ENCODE assay signal across 7 mouse cellular contexts in the genomic region with DNA sequence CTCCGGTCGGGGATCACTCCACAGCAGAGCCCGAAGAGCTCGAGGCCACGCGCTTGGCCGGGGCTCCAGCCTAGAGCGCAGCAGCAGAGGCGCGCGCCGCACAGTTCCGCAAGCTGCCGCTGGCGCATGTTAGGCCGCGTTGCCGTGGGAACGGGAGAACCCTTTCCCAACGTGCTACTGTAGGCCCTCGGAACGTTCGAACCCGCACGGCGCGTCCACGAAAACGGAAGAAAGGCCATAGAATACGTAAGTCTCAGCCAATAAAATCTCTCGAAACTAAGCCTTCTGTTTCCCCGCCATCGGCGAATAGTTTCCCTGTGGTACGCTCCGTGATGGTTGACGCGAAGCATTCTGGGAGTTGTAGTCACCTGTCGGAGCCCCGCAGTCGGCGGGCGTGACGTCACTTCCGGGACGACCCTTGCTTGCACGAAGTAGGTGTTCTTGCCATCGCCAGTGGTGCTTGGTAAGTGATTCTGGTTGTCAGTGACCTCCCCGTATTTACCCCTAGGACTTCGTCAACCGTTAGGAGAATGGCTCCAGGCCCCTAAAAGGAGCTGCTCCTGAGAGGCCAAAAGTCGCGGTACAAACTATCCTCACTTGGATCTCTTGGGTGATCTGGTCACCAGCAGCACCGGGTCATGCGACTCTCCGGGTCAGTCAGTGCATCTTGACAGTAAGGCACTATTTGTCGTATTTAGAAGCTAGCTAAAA. TPM values are rescaled to one million over a fixed set of nuclear protein-coding genes. Genes with fewer than 3 reads are reported as not detected.
DNase-seq lines count a peak whose midpoint lies in the region; ATAC-seq lines count a peak whose summit lies in the region.

TSS of gene 1700029J07Rik (minus strand) at position 127 of the 711 bp plus-strand sequence.
TSS of gene Ufsp2 (plus strand) at position 403 of the 711 bp plus-strand sequence.

- peak; percentile 97 for ATAC-seq in embryonic facial prominence, embryonic 12.5 days (ENCODE audit: insufficient number of reproducible peaks, insufficient read depth, low FRiP score, low TSS enrichment)
- ATAC-seq in limb, embryonic 11.5 days (ENCODE audit: insufficient number of reproducible peaks, low FRiP score, low TSS enrichment, low read depth), result peak; percentile 97
- peak; percentile 99 for ATAC-seq in midbrain, embryonic 14.5 days (ENCODE audit: low FRiP score, low TSS enrichment)

- peaks cover 12% of the 10 kb centered on the region for H3K4me1 ChIP-seq in embryonic facial prominence, embryonic 12.5 days
- peaks cover 3% of the 10 kb centered on the region; the same call in 1 of the 2 replicates for H3K4me1 ChIP-seq in limb, embryonic 11.5 days (ENCODE audit: control insufficient read depth, insufficient read depth, low read length)
- peaks cover 12% of the 10 kb centered on the region for H3K4me1 ChIP-seq in midbrain, embryonic 14.5 days (ENCODE audit: control insufficient read depth, insufficient read depth, low read length)

- H3K4me3 ChIP-seq in embryonic facial prominence, embryonic 12.5 days, result peak within 1 kb of the TSS; percentile 63
- peak within 1 kb of the TSS; percentile 59 for H3K4me3 ChIP-seq in limb, embryonic 11.5 days (ENCODE audit: low read depth, low read length)
- H3K4me3 ChIP-seq in midbrain, embryonic 14.5 days (replicated peaks; ENCODE audit: low read depth, low read length), result peak within 1 kb of the TSS; percentile 62

- no peaks in the 10 kb centered on the region for H3K27me3 ChIP-seq in embryonic facial prominence, embryonic 12.5 days
- no peaks in the 10 kb centered on the region for H3K27me3 ChIP-seq in limb, embryonic 11.5 days (ENCODE audit: control insufficient read depth, insufficient read depth, low read length)
- H3K27me3 ChIP-seq in midbrain, embryonic 14.5 days (ENCODE audit: control insufficient read depth, insufficient read depth, low read length), result no peaks in the 10 kb centered on the region

- peak within 1 kb of the TSS; percentile 64 for H3K9ac ChIP-seq in embryonic facial prominence, embryonic 12.5 days
- H3K9ac ChIP-seq in limb, embryonic 11.5 days (ENCODE audit: low read length), result peak within 1 kb of the TSS; percentile 68
- H3K9ac ChIP-seq in midbrain, embryonic 14.5 days (replicated peaks; ENCODE audit: low read length), result peak within 1 kb of the TSS; percentile 65

- peaks cover 4% of the 10 kb centered on the region for H3K9me3 ChIP-seq in embryonic facial prominence, embryonic 12.5 days
- no peaks in the 10 kb centered on the region for H3K9me3 ChIP-seq in limb, embryonic 11.5 days (ENCODE audit: control insufficient read depth, low read length)
- peaks cover 4% of the 10 kb centered on the region; the same call in 1 of the 2 replicates for H3K9me3 ChIP-seq in midbrain, embryonic 14.5 days (ENCODE audit: control insufficient read depth, low read length)

- peak within 1 kb of the TSS; percentile 80 for H3K27ac ChIP-seq in embryonic facial prominence, embryonic 12.5 days
- H3K27ac ChIP-seq in limb, embryonic 11.5 days (replicated peaks; ENCODE audit: low read depth, low read length), result peak within 1 kb of the TSS; percentile 32; the same call in 1 of the 2 replicates
- H3K27ac ChIP-seq in midbrain, embryonic 14.5 days (replicated peaks; ENCODE audit: low read depth, low read length), result peak within 1 kb of the TSS; percentile 77

- peaks cover 8% of the 10 kb centered on the region; the same call in 1 of the 2 replicates for H3K36me3 ChIP-seq in embryonic facial prominence, embryonic 12.5 days
- H3K36me3 ChIP-seq in limb, embryonic 11.5 days (ENCODE audit: control insufficient read depth, insufficient read depth, low read length), result 0 out of 2 replicates have a peak, but pooled peaks cover 3% of the 10 kb centered on the region
- peaks cover 4% of the 10 kb centered on the region; the same call in 1 of the 2 replicates for H3K36me3 ChIP-seq in midbrain, embryonic 14.5 days (ENCODE audit: control insufficient read depth, insufficient read depth, low read length)

- WGBS in embryonic facial prominence, embryonic 12.5 days, result under 1% methylated on average over 57 of the region's 57 CpGs
- WGBS in limb, embryonic 11.5 days, result under 1% methylated on average over 57 of the region's 57 CpGs
- WGBS in midbrain, embryonic 14.5 days, result 2% methylated on average over 57 of the region's 57 CpGs

- DNase-seq in adrenal gland, postnatal 25 days, result peak; percentile 96
- peak; percentile 99 for DNase-seq in heart, adult 11 months
- peak; percentile 99 for DNase-seq in kidney, adult 18-20 months
- peak; percentile 98 for DNase-seq in limb, embryonic 11.5 days (ENCODE audit: low spot score)
- peak; percentile 100 for DNase-seq in midbrain, embryonic 14.5 days
- peak; percentile 91 to 97 for DNase-seq in spleen, adult 18-20 months

- H3K4me2 ChIP-seq in embryonic facial prominence, embryonic 12.5 days (replicated peaks), result peak within 1 kb of the TSS; percentile 65
- peak within 1 kb of the TSS; percentile 58 for H3K4me2 ChIP-seq in limb, embryonic 11.5 days (ENCODE audit: low read depth, severe bottlenecking)
- H3K4me2 ChIP-seq in midbrain, embryonic 14.5 days (ENCODE audit: low read length), result peak within 1 kb of the TSS; percentile 81

RNA-seq across cellular contexts. Expression of gene 1700029J07Rik, which starts in this region (rescaled TPM):
- total RNA-seq in adrenal gland, postnatal 25 days (2021), result 2.1 and 2.6 TPM in 2 replicates
- 4.5 and 5.4 TPM in 2 replicates for polyA plus RNA-seq in embryonic facial prominence, embryonic 12.5 days (2016; fragmentation: Nextera tagmentation; extraction: Ambion mirVana)
- 2.4 and 3.1 TPM in 2 replicates for polyA plus RNA-seq in limb, embryonic 11.5 days (2014; fragmentation: Nextera tagmentation; extraction: Ambion mirVana)
- 4.0 and 4.5 TPM in 2 replicates for polyA plus RNA-seq in midbrain, embryonic 14.5 days (2014; fragmentation: Nextera tagmentation; extraction: Ambion mirVana)

RNA-seq across cellular contexts. Expression of gene Ufsp2, which starts in this region (rescaled TPM):
- 60.6 and 61.5 TPM in 2 replicates for total RNA-seq in adrenal gland, postnatal 25 days (2021)
- 75.2 and 76.5 TPM in 2 replicates for polyA plus RNA-seq in embryonic facial prominence, embryonic 12.5 days (2016; fragmentation: Nextera tagmentation; extraction: Ambion mirVana)
- polyA plus RNA-seq in limb, embryonic 11.5 days (2014; fragmentation: Nextera tagmentation; extraction: Ambion mirVana), result 59.6 and 59.7 TPM in 2 replicates
- polyA plus RNA-seq in midbrain, embryonic 14.5 days (2014; fragmentation: Nextera tagmentation; extraction: Ambion mirVana), result 58.6 and 62.9 TPM in 2 replicates

Comparison
In these comparisons a context has a peak if more than half of its experiments do, and no peak if none do; other contexts are left out.
1. Peak in every context shown above with its lines: DNase-seq, ATAC-seq, H3K4me3 ChIP-seq and H3K27ac ChIP-seq.